Mouse (Mus musculus): ENCODE measurements around the gene Nol4l. TPM values are rescaled to one million over a fixed set of nuclear protein-coding genes. Genes with fewer than 3 reads are reported as not detected.

The Nol4l gene
- polyA plus RNA-seq, 1 experiment from 2014 or later: 11.5 TPM

- H3K4me2 ChIP-seq (ENCODE audit: low read depth, low read length): peak overlapping the region; percentile 31
- no peaks in the 10 kb centered on the region for H3K27me3 ChIP-seq (ENCODE audit: control insufficient read depth, insufficient read depth, low read length)
- H3K4me1 ChIP-seq (ENCODE audit: control insufficient read depth, insufficient read depth, low read length): peaks cover 59% of the 10 kb centered on the region
- no peak overlapping the region for H3K4me3 ChIP-seq (replicated peaks; ENCODE audit: low read length)
- no peaks in the 10 kb centered on the region for H3K9me3 ChIP-seq (replicated peaks; ENCODE audit: control insufficient read depth, low read length)
- H3K9ac ChIP-seq (ENCODE audit: low read length): peak overlapping the region; percentile 48
- no peaks in the 10 kb centered on the region for H3K36me3 ChIP-seq (ENCODE audit: control insufficient read depth, insufficient read depth, low read length)
- H3K27ac ChIP-seq (ENCODE audit: low read length): peak overlapping the region; percentile 68
- ATAC-seq (ENCODE audit: insufficient read depth, low FRiP score): no peak
- 47% methylated on average over 2 of the region's 2 CpGs for WGBS
Measured at GRCm38 (mm10) chr2:153440755-153441154, 89.0 kb downstream of the Nol4l start.

- peak overlapping the region; percentile 74 for H3K27ac ChIP-seq (ENCODE audit: low read length)
- no peak for ATAC-seq (ENCODE audit: insufficient read depth, low FRiP score)
- H3K4me2 ChIP-seq (ENCODE audit: low read depth, low read length): peak overlapping the region; percentile 20
- no peaks in the 10 kb centered on the region for H3K9me3 ChIP-seq (replicated peaks; ENCODE audit: control insufficient read depth, low read length)
- H3K27me3 ChIP-seq (ENCODE audit: control insufficient read depth, insufficient read depth, low read length): no peaks in the 10 kb centered on the region
- H3K36me3 ChIP-seq (ENCODE audit: control insufficient read depth, insufficient read depth, low read length): no peaks in the 10 kb centered on the region
- no peak overlapping the region for H3K4me3 ChIP-seq (replicated peaks; ENCODE audit: low read length)
- H3K4me1 ChIP-seq (ENCODE audit: control insufficient read depth, insufficient read depth, low read length): peaks cover 81% of the 10 kb centered on the region
- peak overlapping the region; percentile 43 for H3K9ac ChIP-seq (ENCODE audit: low read length)
- WGBS: 18% methylated on average over 2 of the region's 2 CpGs
Measured at GRCm38 (mm10) chr2:153437306-153437659, 92.5 kb downstream of the Nol4l start.

- WGBS: 14% methylated on average over 6 of the region's 6 CpGs
- Histone ChIP-seq H3K9me3 (replicated peaks; ENCODE audit: control insufficient read depth, low read length) (no peaks in the 10 kb centered on the region), H3K4me1 (ENCODE audit: control insufficient read depth, insufficient read depth, low read length) (peaks cover 77% of the 10 kb centered on the region), H3K4me3 (replicated peaks; ENCODE audit: low read length) (no peak overlapping the region), H3K27me3 (ENCODE audit: control insufficient read depth, insufficient read depth, low read length) (no peaks in the 10 kb centered on the region), H3K36me3 (ENCODE audit: control insufficient read depth, insufficient read depth, low read length) (no peaks in the 10 kb centered on the region), H3K9ac (ENCODE audit: low read length) (peak overlapping the region; percentile 43; the same call in 1 of the 2 replicates), H3K27ac (ENCODE audit: low read length) (peak overlapping the region; percentile 74), H3K4me2 (ENCODE audit: low read depth, low read length) (peak overlapping the region; percentile 20)
- peak; percentile 38; the same call in 1 of the 2 replicates for ATAC-seq (ENCODE audit: insufficient read depth, low FRiP score)
Measured at GRCm38 (mm10) chr2:153436641-153437305, 93.0 kb downstream of the Nol4l start.

- Histone ChIP-seq H3K27ac (ENCODE audit: low read length) (peak overlapping the region; percentile 74), H3K4me2 (ENCODE audit: low read depth, low read length) (peak overlapping the region; percentile 11; the same call in 1 of the 2 replicates), H3K27me3 (ENCODE audit: control insufficient read depth, insufficient read depth, low read length) (no peaks in the 10 kb centered on the region), H3K9ac (ENCODE audit: low read length) (peak overlapping the region; percentile 24; the same call in 1 of the 2 replicates), H3K36me3 (ENCODE audit: control insufficient read depth, insufficient read depth, low read length) (no peaks in the 10 kb centered on the region), H3K9me3 (replicated peaks; ENCODE audit: control insufficient read depth, low read length) (no peaks in the 10 kb centered on the region), H3K4me3 (replicated peaks; ENCODE audit: low read length) (no peak overlapping the region), H3K4me1 (ENCODE audit: control insufficient read depth, insufficient read depth, low read length) (peaks cover 61% of the 10 kb centered on the region)
- peak; percentile 70 for ATAC-seq (ENCODE audit: insufficient read depth, low FRiP score)
- 21% methylated on average over 9 of the region's 9 CpGs for WGBS
Measured at GRCm38 (mm10) chr2:153434880-153435831, 94.6 kb downstream of the Nol4l start.

GRCm38 (mm10) chr2:153433859-153434258 is 95.9 kb downstream of the Nol4l start:
- Histone ChIP-seq H3K4me1 (ENCODE audit: control insufficient read depth, insufficient read depth, low read length) (peaks cover 59% of the 10 kb centered on the region), H3K9me3 (replicated peaks; ENCODE audit: control insufficient read depth, low read length) (no peaks in the 10 kb centered on the region), H3K36me3 (ENCODE audit: control insufficient read depth, insufficient read depth, low read length) (no peaks in the 10 kb centered on the region), H3K9ac (ENCODE audit: low read length) (no peak overlapping the region), H3K4me3 (replicated peaks; ENCODE audit: low read length) (no peak overlapping the region), H3K27ac (ENCODE audit: low read length) (peak overlapping the region; percentile 59; the same call in 1 of the 2 replicates), H3K27me3 (ENCODE audit: control insufficient read depth, insufficient read depth, low read length) (no peaks in the 10 kb centered on the region), H3K4me2 (ENCODE audit: low read depth, low read length) (no peak overlapping the region)
- no peak for ATAC-seq (ENCODE audit: insufficient read depth, low FRiP score)
- WGBS: 31% methylated on average over 3 of the region's 3 CpGs

- H3K27ac ChIP-seq (ENCODE audit: low read length): peak overlapping the region; percentile 36; the same call in 1 of the 2 replicates
- no peak for ATAC-seq (ENCODE audit: insufficient read depth, low FRiP score)
- H3K27me3 ChIP-seq (ENCODE audit: control insufficient read depth, insufficient read depth, low read length): no peaks in the 10 kb centered on the region
- peaks cover 53% of the 10 kb centered on the region for H3K4me1 ChIP-seq (ENCODE audit: control insufficient read depth, insufficient read depth, low read length)
- H3K9ac ChIP-seq (ENCODE audit: low read length): no peak overlapping the region
- no peaks in the 10 kb centered on the region for H3K9me3 ChIP-seq (replicated peaks; ENCODE audit: control insufficient read depth, low read length)
- H3K4me2 ChIP-seq (ENCODE audit: low read depth, low read length): no peak overlapping the region
- H3K4me3 ChIP-seq (replicated peaks; ENCODE audit: low read length): no peak overlapping the region
- H3K36me3 ChIP-seq (ENCODE audit: control insufficient read depth, insufficient read depth, low read length): no peaks in the 10 kb centered on the region
- 30% methylated on average over 7 of the region's 7 CpGs for WGBS
Measured at GRCm38 (mm10) chr2:153432492-153432891, 97.3 kb downstream of the Nol4l start.

GRCm38 (mm10) chr2:153430571-153430970 is 99.2 kb downstream of the Nol4l start:
- ATAC-seq (ENCODE audit: insufficient read depth, low FRiP score): no peak
- Histone ChIP-seq H3K27me3 (ENCODE audit: control insufficient read depth, insufficient read depth, low read length) (no peaks in the 10 kb centered on the region), H3K36me3 (ENCODE audit: control insufficient read depth, insufficient read depth, low read length) (no peaks in the 10 kb centered on the region), H3K4me2 (ENCODE audit: low read depth, low read length) (no peak overlapping the region), H3K9me3 (replicated peaks; ENCODE audit: control insufficient read depth, low read length) (no peaks in the 10 kb centered on the region), H3K9ac (ENCODE audit: low read length) (no peak overlapping the region), H3K27ac (ENCODE audit: low read length) (no peak overlapping the region), H3K4me3 (replicated peaks; ENCODE audit: low read length) (no peak overlapping the region), H3K4me1 (ENCODE audit: control insufficient read depth, insufficient read depth, low read length) (peaks cover 49% of the 10 kb centered on the region)
- WGBS: 83% methylated on average over 1 of the region's 1 CpGs

GRCm38 (mm10) chr2:153428485-153428884 is 101.3 kb downstream of the Nol4l start:
- Histone ChIP-seq H3K4me2 (ENCODE audit: low read depth, low read length) (no peak overlapping the region), H3K36me3 (ENCODE audit: control insufficient read depth, insufficient read depth, low read length) (no peaks in the 10 kb centered on the region), H3K27me3 (ENCODE audit: control insufficient read depth, insufficient read depth, low read length) (no peaks in the 10 kb centered on the region), H3K27ac (ENCODE audit: low read length) (no peak overlapping the region; the same call in 1 of the 2 replicates), H3K9me3 (replicated peaks; ENCODE audit: control insufficient read depth, low read length) (no peaks in the 10 kb centered on the region), H3K4me1 (ENCODE audit: control insufficient read depth, insufficient read depth, low read length) (peaks cover 30% of the 10 kb centered on the region), H3K4me3 (replicated peaks; ENCODE audit: low read length) (no peak overlapping the region), H3K9ac (ENCODE audit: low read length) (no peak overlapping the region)
- 47% methylated on average over 2 of the region's 2 CpGs for WGBS
- ATAC-seq (ENCODE audit: insufficient read depth, low FRiP score): no peak

- WGBS: 12% methylated on average over 2 of the region's 2 CpGs
- H3K4me1 ChIP-seq (ENCODE audit: control insufficient read depth, insufficient read depth, low read length): peaks cover 25% of the 10 kb centered on the region; the same call in 1 of the 2 replicates
- peak; percentile 37; the same call in 1 of the 2 replicates for ATAC-seq (ENCODE audit: insufficient read depth, low FRiP score)
- H3K4me2 ChIP-seq (ENCODE audit: low read depth, low read length): no peak overlapping the region
- H3K36me3 ChIP-seq (ENCODE audit: control insufficient read depth, insufficient read depth, low read length): no peaks in the 10 kb centered on the region
- H3K4me3 ChIP-seq (replicated peaks; ENCODE audit: low read length): no peak overlapping the region
- no peaks in the 10 kb centered on the region for H3K27me3 ChIP-seq (ENCODE audit: control insufficient read depth, insufficient read depth, low read length)
- H3K9ac ChIP-seq (ENCODE audit: low read length): no peak overlapping the region
- no peaks in the 10 kb centered on the region for H3K9me3 ChIP-seq (replicated peaks; ENCODE audit: control insufficient read depth, low read length)
- 0 out of 2 replicates have a peak overlapping the region, but pooled peaks have one; percentile 37 for H3K27ac ChIP-seq (ENCODE audit: low read length)
Measured at GRCm38 (mm10) chr2:153426931-153427330, 102.8 kb downstream of the Nol4l start.

Measured in stomach, embryonic 16.5 days (tissue).